Mouse (Mus musculus) bone marrow macrophage, adult 2 months (primary cell): ENCODE measurements around the gene Gm20388.

Source experiments
- CTCF ChIP-seq: IDR thresholded peaks from 2 replicates; pipeline ENCODE4 v1.5.1; 2012; ENCODE audit warnings: low read depth, mild to moderate bottlenecking, low read length, moderate library complexity
- POLR2A ChIP-seq: IDR thresholded peaks from 2 replicates; pipeline ENCODE4 v1.6.1; 2012; ENCODE audit warnings: mild to moderate bottlenecking, low read depth, low read length, borderline replicate concordance

DNA sequence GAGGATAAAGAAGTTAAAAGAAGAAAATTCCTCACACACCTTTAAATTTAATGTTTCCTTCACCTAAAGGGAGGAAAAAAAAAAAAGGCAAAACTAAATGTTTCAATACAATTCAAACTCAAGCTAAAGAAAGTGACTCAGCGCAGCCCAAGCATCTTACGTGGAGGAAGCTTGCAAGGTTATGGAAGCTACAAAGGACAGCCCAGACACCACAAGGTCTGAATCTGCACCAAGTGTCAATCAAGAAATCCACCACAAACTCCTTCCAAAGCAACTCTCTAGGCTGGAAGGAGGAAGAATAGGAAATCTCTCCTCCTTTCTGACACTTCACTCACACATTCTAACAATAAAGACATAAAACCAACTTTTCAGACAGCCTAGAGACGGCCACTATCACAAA is 3068.8 kb downstream of the Gm20388 start:
- TF ChIP-seq POLR2A (no peak), CTCF (no peak)
